Mouse (Mus musculus) kidney, embryonic 16.5 days (tissue): ENCODE data around the gene Oprd1. TPM values are rescaled to one million over a fixed set of nuclear protein-coding genes. Genes with fewer than 3 reads are reported as not detected.
A peak's percentile ranks its signal among the peaks of the same experiment; 100 is the strongest.

Experiments
- ATAC-seq: fragments of 200-750 bp; cut with Nextera tagmentation; 2 replicates; pipeline ENCODE4 v1.8.0; 2017; ENCODE audit warnings: moderate TSS enrichment; ENCODE audit not compliant: low FRiP score, low TSS enrichment
- H3K27ac ChIP-seq: fragments of 300-500 bp; sonication (generic); 2 replicates; pipeline ENCODE4 v1.5.1; 2014; ENCODE audit warnings: low read length
- H3K27me3 ChIP-seq: fragments of 300-500 bp; sonication (generic); 2 replicates; pipeline ENCODE4 v1.6.1; 2014; ENCODE audit warnings: low read length, control low read depth, mixed read lengths; ENCODE audit not compliant: insufficient read depth
- H3K36me3 ChIP-seq: fragments of 300-500 bp; sonication (generic); 2 replicates; pipeline ENCODE4 v1.6.1; 2014; ENCODE audit warnings: low read length, control low read depth, mixed read lengths; ENCODE audit not compliant: insufficient read depth
- H3K4me1 ChIP-seq: fragments of 300-500 bp; sonication (generic); 2 replicates; pipeline ENCODE4 v1.6.1; 2014; ENCODE audit warnings: low read length, control low read depth, mixed read lengths; ENCODE audit not compliant: insufficient read depth
- H3K4me2 ChIP-seq: fragments of 300-500 bp; sonication (generic); replicated peaks from 2 replicates; pipeline ENCODE4 v1.6.1; 2014; ENCODE audit warnings: low read depth, low read length
- H3K4me3 ChIP-seq: fragments of 300-500 bp; sonication (generic); 2 replicates; pipeline ENCODE4 v1.5.1; 2014; ENCODE audit warnings: mild to moderate bottlenecking, low read length
- H3K9ac ChIP-seq: fragments of 300-500 bp; sonication (generic); replicated peaks from 2 replicates; pipeline ENCODE4 v1.6.1; 2014; ENCODE audit warnings: low read length
- H3K9me3 ChIP-seq: fragments of 300-500 bp; sonication (generic); 2 replicates; pipeline ENCODE4 v1.6.1; 2016; ENCODE audit warnings: low read length, control low read depth
- WGBS: fragments of 180-500 bp; shearing (Covaris S2); extraction: QIAGEN DNeasy Blood & Tissue Kit; methylation state at CpG from one replicate; pipeline ENCODE4 v1.1.7; 2014; 5-methylcytosine and 5-hydroxymethylcytosine counted together
- polyA plus RNA-seq: library from polyadenylated mRNA; unstranded; fragments of >200 nt; fragmentation: Nextera tagmentation; extraction: Ambion mirVana; gene quantifications from 2 replicates; pipeline ENCODE4 v1.2.1, GENCODE M21; 2015

The Oprd1 gene
- polyA plus RNA-seq, 1 experiment from 2014 or later: 0.19 TPM

GRCm38 (mm10) chr4:132169271-132169670 lies 25.0 kb upstream of the Oprd1 start:
- Histone ChIP-seq H3K4me1 (no peaks in the 10 kb centered on the region), H3K9ac (no peak overlapping the region), H3K4me3 (no peak overlapping the region), H3K9me3 (no peaks in the 10 kb centered on the region), H3K27me3 (no peaks in the 10 kb centered on the region), H3K36me3 (no peaks in the 10 kb centered on the region), H3K27ac (no peak overlapping the region), H3K4me2 (no peak overlapping the region)
- no peak for ATAC-seq
- 48% methylated on average over 3 of the region's 3 CpGs for WGBS

GRCm38 (mm10) chr4:132167436-132167835 lies 23.1 kb upstream of the Oprd1 start:
- ATAC-seq: no peak
- H3K4me3 ChIP-seq: no peak overlapping the region
- H3K27me3 ChIP-seq: no peaks in the 10 kb centered on the region
- H3K27ac ChIP-seq: no peak overlapping the region
- H3K4me2 ChIP-seq: no peak overlapping the region
- H3K4me1 ChIP-seq: no peaks in the 10 kb centered on the region
- no peaks in the 10 kb centered on the region for H3K9me3 ChIP-seq
- WGBS: 79% methylated on average over 3 of the region's 3 CpGs
- no peaks in the 10 kb centered on the region for H3K36me3 ChIP-seq
- H3K9ac ChIP-seq: no peak overlapping the region

GRCm38 (mm10) chr4:132166350-132167290 lies 22.3 kb upstream of the Oprd1 start:
- no peak overlapping the region for H3K27ac ChIP-seq
- H3K9ac ChIP-seq: no peak overlapping the region
- no peak for ATAC-seq
- WGBS: 54% methylated on average over 16 of the region's 16 CpGs
- H3K4me1 ChIP-seq: no peaks in the 10 kb centered on the region
- H3K4me3 ChIP-seq: no peak overlapping the region
- H3K4me2 ChIP-seq: no peak overlapping the region
- no peaks in the 10 kb centered on the region for H3K27me3 ChIP-seq
- H3K36me3 ChIP-seq: no peaks in the 10 kb centered on the region
- no peaks in the 10 kb centered on the region for H3K9me3 ChIP-seq

GRCm38 (mm10) chr4:132165691-132166090 lies 21.4 kb upstream of the Oprd1 start:
- no peak overlapping the region for H3K27ac ChIP-seq

GRCm38 (mm10) chr4:132156941-132157622 lies 12.8 kb upstream of the Oprd1 start:
- Histone ChIP-seq H3K4me3 (no peak overlapping the region), H3K9me3 (no peaks in the 10 kb centered on the region), H3K27ac (no peak overlapping the region), H3K36me3 (no peaks in the 10 kb centered on the region), H3K27me3 (no peaks in the 10 kb centered on the region), H3K4me1 (no peaks in the 10 kb centered on the region), H3K9ac (no peak overlapping the region), H3K4me2 (no peak overlapping the region)
- WGBS: 44% methylated on average over 12 of the region's 12 CpGs
- no peak for ATAC-seq

More at GRCm38 (mm10) chr4:132165691-132166090, 21.4 kb upstream of the Oprd1 start:
- Histone ChIP-seq H3K4me2 (no peak overlapping the region), H3K9me3 (no peaks in the 10 kb centered on the region), H3K4me1 (no peaks in the 10 kb centered on the region), H3K36me3 (no peaks in the 10 kb centered on the region), H3K9ac (no peak overlapping the region), H3K4me3 (no peak overlapping the region), H3K27me3 (no peaks in the 10 kb centered on the region)
- no peak for ATAC-seq
- WGBS: 44% methylated on average over 14 of the region's 14 CpGs

GRCm38 (mm10) chr4:132154877-132155670 lies 10.8 kb upstream of the Oprd1 start:
- Histone ChIP-seq H3K27me3 (no peaks in the 10 kb centered on the region), H3K36me3 (no peaks in the 10 kb centered on the region), H3K4me3 (no peak overlapping the region), H3K4me1 (no peaks in the 10 kb centered on the region), H3K4me2 (no peak overlapping the region), H3K9ac (no peak overlapping the region), H3K27ac (no peak overlapping the region), H3K9me3 (no peaks in the 10 kb centered on the region)
- WGBS: 8% methylated on average over 6 of the region's 6 CpGs
- no peak for ATAC-seq

- H3K4me2 ChIP-seq: no peak overlapping the region
- H3K9me3 ChIP-seq: no peaks in the 10 kb centered on the region
- ATAC-seq: no peak
- no peak overlapping the region for H3K4me3 ChIP-seq
- H3K9ac ChIP-seq: no peak overlapping the region
- H3K27me3 ChIP-seq: no peaks in the 10 kb centered on the region; the same call in 1 of the 2 replicates
- H3K4me1 ChIP-seq: no peaks in the 10 kb centered on the region
- 64% methylated on average over 1 of the region's 1 CpGs for WGBS
- H3K36me3 ChIP-seq: no peaks in the 10 kb centered on the region
- H3K27ac ChIP-seq: no peak overlapping the region
Observed at GRCm38 (mm10) chr4:132151673-132152072, 7.4 kb upstream of the Oprd1 start.

- no peak overlapping the region for H3K4me2 ChIP-seq
- no peak for ATAC-seq
- 65% methylated on average over 5 of the region's 5 CpGs for WGBS
Observed at GRCm38 (mm10) chr4:132146201-132146600, 1.9 kb upstream of the Oprd1 start.

GRCm38 (mm10) chr4:132145092-132145491 lies 806 bp upstream of the Oprd1 start:
- 36% methylated on average over 10 of the region's 10 CpGs for WGBS
- H3K27ac ChIP-seq: no peak overlapping the region
- peaks cover 37% of the 10 kb centered on the region for H3K27me3 ChIP-seq
- H3K9ac ChIP-seq: no peak overlapping the region
- H3K4me2 ChIP-seq: peak overlapping the region; percentile 88
- peaks cover 11% of the 10 kb centered on the region for H3K4me1 ChIP-seq
- no peaks in the 10 kb centered on the region for H3K36me3 ChIP-seq
- no peak overlapping the region for H3K4me3 ChIP-seq
- no peaks in the 10 kb centered on the region for H3K9me3 ChIP-seq
- no peak for ATAC-seq

More at GRCm38 (mm10) chr4:132146201-132146600, 1.9 kb upstream of the Oprd1 start:
- Histone ChIP-seq H3K9ac (no peak overlapping the region), H3K4me1 (peaks cover 11% of the 10 kb centered on the region), H3K36me3 (no peaks in the 10 kb centered on the region), H3K27me3 (peaks cover 37% of the 10 kb centered on the region), H3K27ac (no peak overlapping the region), H3K9me3 (no peaks in the 10 kb centered on the region), H3K4me3 (no peak overlapping the region)
